Mouse (Mus musculus): ENCODE data around the gene Dpp6.

GRCm38 (mm10) chr5:26924552-26924951 is 107.5 kb downstream of the Dpp6 start:
- no peak for TF ChIP-seq EP300 (optimal IDR thresholded peaks at IDR 0.05)
- no peak for TF ChIP-seq CTCF (IDR thresholded peaks at IDR 0.05; ENCODE audit: low read depth)
